16 mouse cellular contexts compared by ENCODE assay signal in genomic region chr1:146363777-146364176, GRCm38 (mm10).
"Had no signal": no experiment of that assay in that cellular context is flagged by ENCODE, and none has a peak within 500 bp of the region (broad histone marks: within the 10 kb centered on the region; RNA-seq: fewer than 3 reads in every experiment).

No protein-coding gene starts in this region.

- H3K27ac ChIP-seq: limb, embryonic 13.5 days; liver, embryonic 14.5 days; midbrain, embryonic 10.5 days; neural tube, embryonic 15.5 days had no signal

- H3K9me3 ChIP-seq: limb, embryonic 13.5 days; midbrain, embryonic 10.5 days; neural tube, embryonic 15.5 days had no signal

- DNase-seq: kidney, postnatal 25 days; layer of hippocampus, adult 9-11 months; layer of hippocampus, postnatal 36 days; lung, adult 18-20 months; lung, postnatal 36 days; midbrain, embryonic 14.5 days; right cerebral cortex, adult 18-20 months; right cerebral cortex, postnatal 4 days; spleen, adult 18-20 months; thymus, adult 18-20 months; thymus, postnatal 14 days had no signal

- H3K9ac ChIP-seq: limb, embryonic 13.5 days; liver, embryonic 14.5 days; neural tube, embryonic 15.5 days had no signal

- H3K4me2 ChIP-seq: limb, embryonic 13.5 days; neural tube, embryonic 15.5 days had no signal

- H3K4me3 ChIP-seq: limb, embryonic 13.5 days; midbrain, embryonic 10.5 days; myocyte; neural tube, embryonic 15.5 days had no signal

- H3K4me1 ChIP-seq: limb, embryonic 13.5 days; midbrain, embryonic 10.5 days; neural tube, embryonic 15.5 days had no signal

- H3K36me3 ChIP-seq: limb, embryonic 13.5 days; midbrain, embryonic 10.5 days; neural tube, embryonic 15.5 days had no signal

- H3K27me3 ChIP-seq: limb, embryonic 13.5 days; neural tube, embryonic 15.5 days had no signal
